Mouse (Mus musculus): Measurements from ENCODE around the gene P4hb.

- TF ChIP-seq CTCF (IDR thresholded peaks at IDR 0.05; ENCODE audit: control insufficient read depth, insufficient read depth, insufficient read length) (no peak), MYOG (IDR thresholded peaks at IDR 0.05; ENCODE audit: control insufficient read depth, extremely low read depth, insufficient read length) (no peak), MAX (IDR thresholded peaks at IDR 0.05) (no peak), CEBPB (IDR thresholded peaks at IDR 0.05; ENCODE audit: low read depth) (no peak)
Observed at GRCm38 (mm10) chr11:120574278-120574600, 1.2 kb upstream of the P4hb start.

All from C2C12 (cell line).